Mouse (Mus musculus): ENCODE data around the gene Camkv. TPM values are rescaled to one million over a fixed set of nuclear protein-coding genes. Genes with fewer than 3 reads are reported as not detected.

The Camkv gene
- polyA plus RNA-seq, 1 experiment from 2014 or later = 0.20 TPM

- Histone ChIP-seq H3K9me3 (replicated peaks) (no peaks in the 10 kb centered on the region), H3K4me2 (no peak overlapping the region), H3K4me1 (replicated peaks) (peaks cover 39% of the 10 kb centered on the region), H3K36me3 (no peaks in the 10 kb centered on the region), H3K27me3 (no peaks in the 10 kb centered on the region), H3K27ac (no peak overlapping the region), H3K9ac (no peak overlapping the region), H3K4me3 (no peak overlapping the region)
- 31% methylated on average over 7 of the region's 7 CpGs for WGBS
- ATAC-seq (replicated peaks; ENCODE audit: insufficient number of reproducible peaks, insufficient read depth, low FRiP score, low read depth) = no peak
Measured at GRCm38 (mm10) chr9:107923021-107923420, 12.5 kb upstream of the Camkv start.

- ATAC-seq (replicated peaks; ENCODE audit: insufficient number of reproducible peaks, insufficient read depth, low FRiP score, low read depth) = peak; percentile 54; the same call in 1 of the 2 replicates
- peaks cover 45% of the 10 kb centered on the region for H3K4me1 ChIP-seq (replicated peaks)
- peak overlapping the region; percentile 7; the same call in 1 of the 2 replicates for H3K4me2 ChIP-seq
- WGBS = 23% methylated on average over 6 of the region's 6 CpGs
- no peaks in the 10 kb centered on the region for H3K27me3 ChIP-seq
- H3K27ac ChIP-seq = peak overlapping the region; percentile 48; the same call in 1 of the 2 replicates
- no peak overlapping the region for H3K9ac ChIP-seq
- H3K9me3 ChIP-seq (replicated peaks) = no peaks in the 10 kb centered on the region
- H3K4me3 ChIP-seq = no peak overlapping the region
- no peaks in the 10 kb centered on the region for H3K36me3 ChIP-seq
Measured at GRCm38 (mm10) chr9:107923956-107924355, 11.5 kb upstream of the Camkv start.

GRCm38 (mm10) chr9:107925251-107925650 is 10.2 kb upstream of the Camkv start:
- Histone ChIP-seq H3K27ac (no peak overlapping the region), H3K27me3 (no peaks in the 10 kb centered on the region), H3K4me3 (no peak overlapping the region), H3K9ac (no peak overlapping the region), H3K9me3 (replicated peaks) (no peaks in the 10 kb centered on the region), H3K4me1 (replicated peaks) (peaks cover 46% of the 10 kb centered on the region), H3K36me3 (no peaks in the 10 kb centered on the region), H3K4me2 (no peak overlapping the region)
- ATAC-seq (replicated peaks; ENCODE audit: insufficient number of reproducible peaks, insufficient read depth, low FRiP score, low read depth) = no peak
- WGBS = 27% methylated on average over 3 of the region's 3 CpGs

- Histone ChIP-seq H3K4me3 (no peak overlapping the region), H3K27ac (no peak overlapping the region), H3K4me2 (0 out of 2 replicates have a peak overlapping the region, but pooled peaks have one; percentile 30), H3K36me3 (no peaks in the 10 kb centered on the region), H3K9me3 (replicated peaks) (no peaks in the 10 kb centered on the region), H3K9ac (no peak overlapping the region), H3K4me1 (replicated peaks) (peaks cover 46% of the 10 kb centered on the region), H3K27me3 (no peaks in the 10 kb centered on the region)
- 27% methylated on average over 9 of the region's 9 CpGs for WGBS
- no peak; the same call in 1 of the 2 replicates for ATAC-seq (replicated peaks; ENCODE audit: insufficient number of reproducible peaks, insufficient read depth, low FRiP score, low read depth)
Measured at GRCm38 (mm10) chr9:107926920-107927420, 8.5 kb upstream of the Camkv start.

GRCm38 (mm10) chr9:107927749-107928148 is 7.7 kb upstream of the Camkv start:
- Histone ChIP-seq H3K27ac (no peak overlapping the region), H3K4me1 (replicated peaks) (peaks cover 46% of the 10 kb centered on the region), H3K4me3 (no peak overlapping the region), H3K27me3 (no peaks in the 10 kb centered on the region), H3K9ac (no peak overlapping the region), H3K4me2 (no peak overlapping the region), H3K9me3 (replicated peaks) (no peaks in the 10 kb centered on the region), H3K36me3 (no peaks in the 10 kb centered on the region)
- no peak for ATAC-seq (replicated peaks; ENCODE audit: insufficient number of reproducible peaks, insufficient read depth, low FRiP score, low read depth)
- 70% methylated on average over 5 of the region's 5 CpGs for WGBS

GRCm38 (mm10) chr9:107928169-107928568 is 7.3 kb upstream of the Camkv start, which contains the start of gene Actl11:
TSS of gene Actl11 (plus strand) at chr9:107928469.
- Histone ChIP-seq H3K4me2 (no peak within 1 kb of the TSS), H3K4me3 (no peak within 1 kb of the TSS), H3K9me3 (replicated peaks) (no peaks in the 10 kb centered on the region), H3K27ac (no peak within 1 kb of the TSS), H3K36me3 (no peaks in the 10 kb centered on the region), H3K9ac (no peak within 1 kb of the TSS), H3K4me1 (replicated peaks) (peaks cover 46% of the 10 kb centered on the region), H3K27me3 (no peaks in the 10 kb centered on the region)
- ATAC-seq (replicated peaks; ENCODE audit: insufficient number of reproducible peaks, insufficient read depth, low FRiP score, low read depth) = no peak
- WGBS = 71% methylated on average over 3 of the region's 3 CpGs

- no peak overlapping the region for H3K9ac ChIP-seq
- 77% methylated on average over 4 of the region's 4 CpGs for WGBS
- ATAC-seq (replicated peaks; ENCODE audit: insufficient number of reproducible peaks, insufficient read depth, low FRiP score, low read depth) = no peak
- H3K4me2 ChIP-seq = no peak overlapping the region
- H3K4me3 ChIP-seq = no peak overlapping the region
- H3K36me3 ChIP-seq = no peaks in the 10 kb centered on the region
- H3K27me3 ChIP-seq = peaks cover 32% of the 10 kb centered on the region
- no peaks in the 10 kb centered on the region for H3K9me3 ChIP-seq (replicated peaks)
- no peak overlapping the region for H3K27ac ChIP-seq
- H3K4me1 ChIP-seq (replicated peaks) = peaks cover 31% of the 10 kb centered on the region
Measured at GRCm38 (mm10) chr9:107932221-107932620, 3.3 kb upstream of the Camkv start.

GRCm38 (mm10) chr9:107934146-107934545 is 1.3 kb upstream of the Camkv start:
- H3K9me3 ChIP-seq (replicated peaks) = no peaks in the 10 kb centered on the region
- no peaks in the 10 kb centered on the region for H3K36me3 ChIP-seq
- H3K27me3 ChIP-seq = peaks cover 50% of the 10 kb centered on the region
- 81% methylated on average over 11 of the region's 11 CpGs for WGBS
- no peak for ATAC-seq (replicated peaks; ENCODE audit: insufficient number of reproducible peaks, insufficient read depth, low FRiP score, low read depth)
- H3K4me1 ChIP-seq (replicated peaks) = peaks cover 13% of the 10 kb centered on the region
- no peak overlapping the region for H3K4me2 ChIP-seq
- no peak overlapping the region for H3K4me3 ChIP-seq
- H3K27ac ChIP-seq = no peak overlapping the region
- H3K9ac ChIP-seq = no peak overlapping the region

GRCm38 (mm10) chr9:107935790-107936214 is 328 bp downstream of the Camkv start:
- Histone ChIP-seq H3K4me3 (peak overlapping the region; percentile 50), H3K4me2 (peak overlapping the region; percentile 88), H3K36me3 (no peaks in the 10 kb centered on the region), H3K4me1 (replicated peaks) (peaks cover 13% of the 10 kb centered on the region), H3K27me3 (peaks cover 58% of the 10 kb centered on the region), H3K27ac (no peak overlapping the region), H3K9ac (peak overlapping the region; percentile 34), H3K9me3 (replicated peaks) (no peaks in the 10 kb centered on the region)
- 0% methylated on average over 41 of the region's 41 CpGs for WGBS
- ATAC-seq (replicated peaks; ENCODE audit: insufficient number of reproducible peaks, insufficient read depth, low FRiP score, low read depth) = no peak

- ATAC-seq (replicated peaks; ENCODE audit: insufficient number of reproducible peaks, insufficient read depth, low FRiP score, low read depth) = peak; percentile 15; the same call in 1 of the 2 replicates
- H3K27ac ChIP-seq = no peak overlapping the region
- WGBS = 3% methylated on average over 29 of the region's 29 CpGs
- peak overlapping the region; percentile 88 for H3K4me2 ChIP-seq
- peaks cover 61% of the 10 kb centered on the region for H3K27me3 ChIP-seq
- peak overlapping the region; percentile 34 for H3K9ac ChIP-seq
- H3K36me3 ChIP-seq = no peaks in the 10 kb centered on the region
- H3K4me3 ChIP-seq = peak overlapping the region; percentile 50
- H3K4me1 ChIP-seq (replicated peaks) = peaks cover 13% of the 10 kb centered on the region
- no peaks in the 10 kb centered on the region for H3K9me3 ChIP-seq (replicated peaks)
Measured at GRCm38 (mm10) chr9:107936215-107936822, 845 bp downstream of the Camkv start.

GRCm38 (mm10) chr9:107936831-107937230 is 1.4 kb downstream of the Camkv start:
- no peak overlapping the region for H3K9ac ChIP-seq
- no peak for ATAC-seq (replicated peaks; ENCODE audit: insufficient number of reproducible peaks, insufficient read depth, low FRiP score, low read depth)
- H3K4me1 ChIP-seq (replicated peaks) = peaks cover 13% of the 10 kb centered on the region
- no peak overlapping the region for H3K27ac ChIP-seq
- no peaks in the 10 kb centered on the region for H3K9me3 ChIP-seq (replicated peaks)
- no peak overlapping the region for H3K4me3 ChIP-seq
- H3K4me2 ChIP-seq = peak overlapping the region; percentile 88; the same call in 1 of the 2 replicates
- WGBS = 25% methylated on average over 3 of the region's 3 CpGs
- peaks cover 61% of the 10 kb centered on the region for H3K27me3 ChIP-seq
- no peaks in the 10 kb centered on the region for H3K36me3 ChIP-seq
